Mouse (Mus musculus) erythroid progenitor cell, adult 5-6 weeks (primary cell): ENCODE data around the gene Elk4. TPM values are rescaled to one million over a fixed set of nuclear protein-coding genes. Genes with fewer than 3 reads are reported as not detected.

Experiments
- ATAC-seq: replicated peaks from 2 replicates; pipeline ENCODE4 v1.8.0; 2016; ENCODE audit warnings: moderate number of reproducible peaks, mild to moderate bottlenecking, moderate TSS enrichment, inconsistent platforms; ENCODE audit not compliant: poor library complexity, low FRiP score, severe bottlenecking
- total RNA-seq, 2 experiments: library from RNA; stranded (forward) in 1 of 2; stranded (reverse) in 1 of 2; fragments of 150-400 nt in 1 of 2; fragments of 186-747, 209-891 nt in 1 of 2; gene quantifications; 2 replicates each; pipeline versions ENCODE4 v1.2.3 to v1.2.4; 2015 to 2017; ENCODE audit warnings: low replicate concordance in 2 of 2

The Elk4 gene
- total RNA-seq, 2 experiments from 2014 or later, result 68.6 to 156 TPM

DNA sequence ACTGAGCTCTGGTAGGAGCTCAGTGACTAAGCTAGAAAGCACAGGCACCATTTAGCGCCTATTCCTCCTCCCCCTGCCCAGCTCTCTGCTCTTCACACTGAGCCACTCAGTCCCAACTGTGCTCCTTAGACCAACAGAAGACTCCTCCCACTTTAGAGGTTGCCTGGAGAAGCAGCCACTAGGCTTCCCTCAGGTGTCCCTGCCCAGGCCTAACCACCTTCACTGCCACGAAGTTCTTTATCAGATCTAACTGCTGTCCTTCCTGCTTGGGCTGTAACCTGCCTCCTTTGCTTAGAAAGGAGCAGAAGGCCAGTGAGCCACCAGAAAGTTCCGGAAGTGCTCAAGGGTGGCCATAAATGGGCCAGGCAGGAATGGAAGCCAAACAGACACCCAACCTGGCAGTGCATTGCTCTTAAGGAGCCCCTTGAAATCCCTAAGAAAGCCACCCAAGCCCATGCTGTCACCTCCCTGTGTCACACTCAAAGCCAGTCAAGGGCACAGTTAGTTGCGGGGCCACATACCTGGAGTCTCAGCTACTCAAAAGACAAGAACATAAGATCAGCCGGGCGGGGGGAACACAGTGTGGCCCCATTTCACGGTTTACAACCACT, 47.8 kb downstream of the Elk4 start:
- ATAC-seq, result no peak

DNA sequence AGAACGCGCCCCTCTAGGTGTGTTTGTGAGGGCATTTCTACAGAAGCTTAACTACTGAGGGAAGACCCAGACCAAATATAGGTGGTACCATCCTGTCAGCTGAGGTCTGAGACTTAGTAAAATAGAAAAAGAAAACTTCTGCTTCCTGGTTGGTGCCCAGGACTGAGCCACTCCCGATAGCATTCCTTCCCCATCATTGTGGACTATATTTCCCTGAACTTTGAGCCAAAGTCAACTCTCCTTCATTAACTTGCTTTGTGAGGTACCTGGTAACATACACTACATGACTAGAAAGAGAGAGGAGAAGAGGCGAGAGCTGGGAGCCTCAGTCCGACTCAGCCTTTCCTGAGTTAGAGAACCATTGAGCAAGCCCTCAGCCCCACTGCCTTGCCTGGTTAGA, 51.2 kb downstream of the Elk4 start:
- ATAC-seq, result no peak

DNA sequence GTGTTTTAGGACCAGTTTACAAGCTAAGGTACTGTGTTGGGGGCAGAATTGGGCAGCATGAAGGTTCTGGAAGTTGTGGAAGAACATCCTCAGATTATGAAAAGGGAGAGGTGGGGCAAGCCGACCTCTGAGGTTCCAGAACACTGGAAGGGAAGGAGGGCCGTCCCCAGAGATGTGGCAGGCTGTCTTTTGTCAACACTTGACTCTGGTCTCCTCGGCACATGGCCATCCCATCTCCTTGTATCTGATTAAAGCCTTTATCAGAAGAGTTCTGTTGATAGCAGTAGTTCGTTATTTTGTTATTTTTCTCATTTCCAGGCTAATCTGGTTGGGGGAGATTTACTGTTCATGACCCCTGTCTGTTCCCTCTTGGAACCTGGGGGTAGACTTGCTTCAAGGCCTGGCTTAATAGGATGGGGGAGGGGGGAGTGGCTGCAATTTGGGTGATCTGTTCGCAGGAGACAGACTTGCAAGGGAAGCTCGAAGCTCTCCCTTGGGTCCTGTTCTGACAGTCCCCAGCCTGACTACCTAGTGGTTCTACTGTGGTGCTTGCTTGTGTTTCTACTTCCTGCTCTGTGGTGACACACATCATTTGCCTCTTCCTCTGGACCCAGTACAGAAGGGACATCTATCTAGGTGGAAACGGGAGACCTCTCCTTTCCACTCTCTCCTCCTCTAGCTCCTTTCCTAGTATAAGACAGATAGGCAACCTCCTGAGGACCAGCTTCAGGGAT, 52.8 kb downstream of the Elk4 start:
- ATAC-seq, result no peak

DNA sequence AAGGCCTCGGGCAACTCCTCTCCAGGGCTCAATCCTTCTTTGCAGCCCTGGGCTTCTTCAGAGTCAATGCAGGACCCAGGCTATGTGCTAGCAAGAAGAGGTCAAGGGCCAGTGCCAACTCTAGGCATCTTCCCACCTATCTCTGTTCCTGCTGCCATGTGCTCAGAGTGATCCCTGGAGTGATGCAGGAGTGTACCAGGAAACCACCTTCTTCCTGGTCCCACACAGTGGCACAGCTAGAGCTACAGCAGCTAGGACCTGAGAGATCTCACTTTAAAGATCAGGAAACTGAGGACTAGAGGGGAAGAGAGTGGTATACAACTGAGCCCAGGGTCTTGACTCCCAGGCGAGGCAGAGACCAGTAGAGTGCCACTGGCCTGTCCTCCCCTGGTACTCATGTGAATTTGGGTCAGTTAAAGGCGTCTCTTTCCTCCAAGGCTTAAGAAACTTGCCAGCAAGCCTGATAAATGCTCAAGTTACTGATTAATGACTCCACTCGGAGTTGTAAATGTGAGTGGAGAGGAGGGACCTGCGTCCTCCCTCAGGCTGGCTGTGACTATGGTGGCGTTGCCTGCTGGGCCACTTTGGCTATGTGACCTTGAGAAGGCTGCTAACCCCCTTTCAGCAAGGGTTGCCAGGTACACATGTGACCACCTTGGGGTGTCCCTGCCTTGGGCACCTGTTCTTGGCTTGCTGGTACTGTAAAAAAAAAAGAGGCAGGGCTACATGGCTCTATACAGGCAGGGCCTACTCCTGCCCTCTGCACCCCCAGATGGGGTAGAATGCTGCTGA, 54.5 kb downstream of the Elk4 start:
- ATAC-seq, result no peak

DNA sequence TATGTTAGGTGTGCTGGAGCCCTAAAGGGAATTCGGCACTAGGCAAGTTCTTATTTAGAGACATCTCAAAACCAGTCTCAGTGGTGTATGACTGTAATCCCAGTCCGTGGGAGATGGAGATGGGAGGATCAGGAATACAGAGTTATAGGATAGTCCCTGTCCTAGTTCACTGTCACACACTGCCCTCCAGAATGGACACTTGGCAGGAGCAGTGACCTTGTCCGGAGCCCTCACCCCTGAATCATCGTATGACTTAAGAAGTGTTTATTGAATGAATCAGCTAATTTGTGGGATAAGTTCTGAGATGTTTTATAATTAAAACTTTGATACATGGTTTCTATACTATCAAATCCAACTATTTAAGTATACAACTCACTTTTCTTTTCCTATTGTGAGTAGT, 55.7 kb downstream of the Elk4 start:
- no peak for ATAC-seq

DNA sequence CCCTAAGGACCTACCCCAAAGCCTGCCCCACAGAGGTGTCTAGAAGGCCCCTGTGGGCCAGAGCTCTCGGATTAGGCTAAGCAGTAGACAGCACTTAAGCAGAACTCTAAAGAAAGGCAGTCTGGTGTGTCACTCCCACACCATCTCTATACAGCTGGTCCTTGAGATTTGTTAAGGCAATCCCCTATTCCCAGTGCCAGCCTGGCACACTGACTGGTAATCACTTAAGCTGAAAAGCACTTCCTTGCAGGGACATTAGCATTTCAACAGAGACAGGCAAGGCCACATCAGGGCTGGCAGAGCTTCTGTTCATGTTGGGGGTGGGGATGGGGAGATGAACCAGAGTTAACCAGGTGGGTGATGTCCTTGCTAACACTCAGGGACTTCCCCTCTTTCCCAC, 57.6 kb downstream of the Elk4 start:
- no peak for ATAC-seq

DNA sequence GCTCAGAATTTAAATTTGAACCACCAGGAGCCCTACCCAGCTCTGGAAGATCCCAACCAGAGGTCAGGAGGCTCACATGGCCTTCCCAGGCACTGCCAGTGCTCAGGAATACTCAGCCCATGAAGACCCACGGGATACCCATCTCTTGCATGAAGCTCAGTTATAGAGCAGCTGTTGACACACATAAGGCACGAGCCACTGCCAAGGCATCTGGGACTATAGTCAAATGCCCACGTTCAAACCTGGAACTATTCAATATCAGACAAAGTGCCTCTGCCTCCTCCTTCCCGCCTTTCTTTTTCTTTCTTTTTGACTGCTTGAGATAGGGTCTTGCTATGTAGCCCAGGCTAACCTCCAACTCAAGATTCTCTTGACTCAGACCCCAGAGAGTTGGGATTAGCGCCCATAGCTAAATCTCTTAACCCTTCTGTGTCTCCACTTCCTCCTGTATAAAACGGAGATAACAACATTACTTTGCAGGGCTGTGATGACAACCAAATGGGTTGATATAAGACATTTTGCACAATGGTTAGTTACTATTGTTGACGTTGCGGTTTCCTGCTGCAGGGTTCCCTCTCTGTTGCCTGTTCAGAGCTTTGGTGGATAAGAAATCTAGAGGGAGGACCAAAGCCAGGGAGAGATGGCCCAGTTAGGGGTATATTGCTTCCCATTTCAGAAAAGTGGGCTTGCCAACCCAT, 58.2 kb downstream of the Elk4 start:
- ATAC-seq, result no peak

DNA sequence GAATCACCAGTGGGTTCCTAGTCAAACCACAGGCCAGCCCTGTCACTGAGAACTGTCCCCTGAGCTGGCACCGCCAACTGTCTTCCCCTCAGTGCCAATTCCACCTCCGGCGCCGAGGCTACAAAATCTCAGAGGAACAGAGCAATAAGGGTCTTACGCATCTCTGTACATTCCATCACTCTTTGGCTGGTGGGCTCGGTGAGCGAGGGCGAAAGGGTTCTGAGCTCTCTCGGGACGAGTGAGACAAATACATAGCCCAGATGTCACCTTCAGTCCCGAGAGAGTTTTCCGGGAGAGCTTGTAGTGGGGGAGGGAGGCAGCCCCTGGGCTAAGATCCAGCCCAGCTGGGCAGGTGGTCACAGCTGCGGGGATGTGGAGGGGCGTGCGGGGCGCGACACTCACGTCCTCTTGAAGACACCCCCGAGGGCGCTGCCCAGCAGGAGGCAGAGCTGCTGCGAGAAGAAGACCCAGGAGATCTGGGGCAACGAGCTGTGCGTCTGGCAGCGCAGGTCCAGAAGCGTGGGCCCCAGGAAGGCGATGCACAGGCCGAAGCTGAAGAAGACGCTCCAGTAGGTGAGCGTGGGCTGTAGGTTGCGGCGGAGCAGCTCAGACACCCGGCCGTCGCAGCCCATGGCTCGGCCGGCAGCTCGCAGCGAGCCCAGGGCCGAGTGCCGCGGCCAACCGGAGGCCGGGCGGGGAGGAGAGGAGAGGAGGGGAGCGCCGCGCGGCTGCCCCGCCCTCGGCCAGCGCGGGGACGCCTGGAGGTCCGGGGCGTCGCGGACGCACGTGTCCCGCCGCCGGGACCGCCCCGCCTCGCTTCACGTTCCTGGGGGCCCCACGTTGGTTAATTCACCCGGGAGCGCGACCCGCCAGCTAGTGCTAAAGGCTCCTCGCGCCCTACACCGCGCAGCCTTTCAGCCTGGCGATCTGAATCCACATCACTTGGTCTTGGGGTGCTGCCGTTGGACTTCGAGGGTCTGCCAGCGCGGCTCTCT, 60.2 kb downstream of the Elk4 start, which contains the start of gene Mfsd4a:
Mfsd4a (minus strand) TSS at position 802 of the 995 bp plus-strand sequence.
- no peak for ATAC-seq

DNA sequence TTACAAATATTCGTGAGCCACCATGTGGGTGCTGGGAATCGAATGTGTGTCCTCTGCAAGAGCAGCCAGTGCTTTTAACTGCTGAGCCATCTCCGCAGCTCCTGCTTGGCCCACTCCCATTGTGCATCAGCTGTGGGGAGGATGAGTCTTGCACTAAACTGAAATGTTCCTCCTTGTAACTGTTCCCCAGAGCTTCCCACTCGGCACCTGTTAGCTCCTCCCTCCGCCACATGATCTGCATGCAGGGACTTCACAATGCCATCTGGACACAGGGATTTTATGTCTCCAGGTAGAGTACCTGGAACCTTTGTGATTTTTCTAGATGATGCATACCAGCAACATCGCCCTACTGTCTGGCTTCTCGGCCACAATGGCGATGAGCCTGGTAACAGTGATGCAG, 62.0 kb downstream of the Elk4 start:
- ATAC-seq, result no peak

DNA sequence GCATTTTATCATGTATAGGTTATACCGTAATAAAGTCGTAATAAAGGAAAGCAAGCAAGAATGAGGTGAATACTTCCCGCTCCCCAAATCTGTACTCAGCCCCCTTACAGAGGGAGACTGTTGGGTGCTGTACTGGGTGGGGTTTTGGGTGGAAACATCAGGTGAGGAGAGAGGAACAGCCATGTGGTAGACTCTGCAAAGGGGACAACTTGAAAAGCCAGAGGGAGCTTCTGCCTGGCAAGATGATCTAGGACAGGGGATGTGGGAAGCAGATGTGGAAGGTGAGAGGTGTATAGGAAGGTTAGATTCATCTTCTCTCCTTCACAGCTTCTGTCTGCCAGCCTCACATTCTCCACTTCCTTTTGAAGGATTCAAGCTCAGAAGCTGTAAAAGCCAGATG, 63.3 kb downstream of the Elk4 start:
- no peak for ATAC-seq

DNA sequence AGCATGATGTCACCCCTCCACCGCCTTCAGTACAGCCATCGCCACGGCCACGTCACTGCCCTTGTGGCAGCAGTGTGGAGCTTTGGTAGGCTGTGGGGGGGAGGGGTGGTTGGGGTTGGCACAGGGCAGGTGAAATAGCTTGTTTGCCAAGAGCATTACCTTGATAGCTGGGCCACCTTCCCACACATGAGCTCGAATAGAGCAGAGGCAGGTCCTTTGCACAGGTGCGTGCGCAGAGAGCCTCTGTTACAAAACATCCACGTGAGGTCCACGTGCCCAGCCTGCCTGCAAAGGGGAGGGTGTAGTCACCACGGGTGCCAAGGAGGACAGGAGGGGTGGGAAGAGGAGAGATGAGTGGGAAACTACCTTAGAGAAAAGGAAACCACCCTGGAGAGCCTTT, 68.2 kb downstream of the Elk4 start:
- peak; percentile 59; the same call in 1 of the 2 replicates for ATAC-seq

DNA sequence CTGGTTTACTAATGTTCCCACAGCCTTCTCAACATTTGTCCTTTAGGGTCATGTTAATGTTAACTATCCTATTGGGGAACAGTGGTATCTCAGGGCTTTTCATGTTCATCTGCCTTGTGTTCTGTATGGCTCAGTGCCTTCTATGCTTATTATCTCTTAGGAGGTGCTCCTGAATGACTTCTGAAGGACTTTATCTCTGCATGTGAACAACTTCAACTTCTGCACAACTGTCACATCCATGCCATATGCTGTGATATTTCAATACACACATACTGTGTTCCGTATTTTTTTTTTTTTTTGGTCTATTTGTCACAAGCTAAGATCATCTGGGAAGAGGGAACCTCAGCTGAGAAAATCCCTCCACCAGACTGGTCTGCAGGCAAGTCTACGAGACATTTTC, 71.0 kb downstream of the Elk4 start:
- ATAC-seq, result no peak

Other genes with a start within 250 kb of the Elk4 start
- gene Pm20d1, start 210.2 kb upstream of the Elk4 start, total RNA-seq (2015; ENCODE audit: low replicate concordance), result not detected in 2 replicates
- gene Pm20d1, start 210.2 kb upstream of the Elk4 start, total RNA-seq (2017; ENCODE audit: low replicate concordance), result not detected in 2 replicates
- gene Slc41a1, start 180.1 kb upstream of the Elk4 start, total RNA-seq (2015; ENCODE audit: low replicate concordance), result 0.72 and 1.7 TPM in 2 replicates
- gene Slc41a1, start 180.1 kb upstream of the Elk4 start, total RNA-seq (2017; ENCODE audit: low replicate concordance), result 0.64 and 2.2 TPM in 2 replicates
- 4.3 and 4.6 TPM in 2 replicates for gene Rab29, start 140.4 kb upstream of the Elk4 start, total RNA-seq (2015; ENCODE audit: low replicate concordance)
- 2.1 and 3.0 TPM in 2 replicates for gene Rab29, start 140.4 kb upstream of the Elk4 start, total RNA-seq (2017; ENCODE audit: low replicate concordance)
- gene Nucks1, start 97.1 kb upstream of the Elk4 start, total RNA-seq (2015; ENCODE audit: low replicate concordance), result 153 and 169 TPM in 2 replicates
- 248 and 299 TPM in 2 replicates for gene Nucks1, start 97.1 kb upstream of the Elk4 start, total RNA-seq (2017; ENCODE audit: low replicate concordance)
- 1.1 TPM in 1 of 2 replicates, not detected in the other for gene Slc45a3, start 44.6 kb upstream of the Elk4 start, total RNA-seq (2015; ENCODE audit: low replicate concordance)
- 0.64 TPM in 1 of 2 replicates, not detected in the other for gene Slc45a3, start 44.6 kb upstream of the Elk4 start, total RNA-seq (2017; ENCODE audit: low replicate concordance)
- 0.72 TPM in 1 of 2 replicates, not detected in the other for gene Mfsd4a, start 60.5 kb downstream of the Elk4 start, total RNA-seq (2015; ENCODE audit: low replicate concordance)
- gene Mfsd4a, start 60.5 kb downstream of the Elk4 start, total RNA-seq (2017; ENCODE audit: low replicate concordance), result 0.15 and 5.4 TPM in 2 replicates
- not detected in 2 replicates for gene Cdk18, start 132.1 kb downstream of the Elk4 start, total RNA-seq (2015; ENCODE audit: low replicate concordance)
- gene Cdk18, start 132.1 kb downstream of the Elk4 start, total RNA-seq (2017; ENCODE audit: low replicate concordance), result 0.13 TPM in 1 of 2 replicates, not detected in the other
- gene Lemd1, start 183.8 kb downstream of the Elk4 start, total RNA-seq (2015; ENCODE audit: low replicate concordance), result not detected in 2 replicates
- not detected in 2 replicates for gene Lemd1, start 183.8 kb downstream of the Elk4 start, total RNA-seq (2017; ENCODE audit: low replicate concordance)
- gene AC124108.1, start 183.8 kb downstream of the Elk4 start, total RNA-seq (2015; ENCODE audit: low replicate concordance), result not detected in 2 replicates
- not detected in 2 replicates for gene AC124108.1, start 183.8 kb downstream of the Elk4 start, total RNA-seq (2017; ENCODE audit: low replicate concordance)
- gene Gm10188, start 222.2 kb downstream of the Elk4 start, total RNA-seq (2015; ENCODE audit: low replicate concordance), result not detected in 2 replicates
- gene Gm10188, start 222.2 kb downstream of the Elk4 start, total RNA-seq (2017; ENCODE audit: low replicate concordance), result not detected in 2 replicates